Mouse (Mus musculus): ENCODE data around the gene Spns1.
A peak's percentile ranks its signal among the peaks of the same experiment; 100 is the strongest.

The Spns1 gene

DNA sequence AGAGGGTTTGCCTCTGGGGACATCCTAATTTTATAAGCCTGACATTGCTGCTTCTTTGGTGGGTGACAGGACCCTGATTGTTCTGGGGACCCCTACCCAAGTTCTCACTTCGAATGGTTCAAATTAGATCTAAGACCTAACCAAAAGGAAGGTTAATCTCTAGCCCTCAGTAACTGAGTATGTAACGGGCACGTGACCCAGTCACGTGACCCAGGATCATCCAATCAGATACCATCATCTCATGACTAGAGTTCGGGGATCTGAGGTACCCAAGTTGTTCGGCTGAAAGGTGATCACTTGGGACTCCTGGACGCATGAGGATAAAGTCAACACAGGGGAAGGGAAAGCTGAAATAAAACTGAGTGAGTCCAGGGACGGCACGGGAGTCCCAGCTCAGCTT lies 4.2 kb downstream of the Spns1 start:
- DNase-seq (ENCODE audit: extremely low read depth, low read depth, low spot score), result no peak

DNA sequence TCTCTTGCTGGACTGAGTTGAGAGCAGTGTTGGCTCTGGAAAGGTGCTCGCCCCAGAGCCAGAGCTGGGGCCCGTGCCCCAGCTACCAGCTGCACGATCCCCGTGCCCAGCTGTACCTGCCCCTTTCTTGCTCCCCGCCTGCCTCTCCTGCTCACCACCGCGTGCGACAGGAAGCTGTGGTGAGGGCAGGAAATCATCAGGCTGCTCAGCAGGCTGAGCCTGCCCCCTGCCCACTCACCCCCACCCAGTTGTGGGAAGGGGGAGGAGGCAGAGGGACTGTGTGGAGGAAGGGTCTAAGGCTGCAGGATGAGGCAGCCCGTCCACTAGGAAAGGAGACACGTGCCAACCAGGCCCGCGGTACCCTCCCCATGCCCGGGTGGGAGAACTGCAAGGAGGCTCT lies 7.9 kb downstream of the Spns1 start, which contains the start of gene Lat:
TSS of gene Lat (minus strand) at position 178 of the 400 bp plus-strand sequence.
- no peak for DNase-seq (ENCODE audit: extremely low read depth, low read depth, low spot score)

DNA sequence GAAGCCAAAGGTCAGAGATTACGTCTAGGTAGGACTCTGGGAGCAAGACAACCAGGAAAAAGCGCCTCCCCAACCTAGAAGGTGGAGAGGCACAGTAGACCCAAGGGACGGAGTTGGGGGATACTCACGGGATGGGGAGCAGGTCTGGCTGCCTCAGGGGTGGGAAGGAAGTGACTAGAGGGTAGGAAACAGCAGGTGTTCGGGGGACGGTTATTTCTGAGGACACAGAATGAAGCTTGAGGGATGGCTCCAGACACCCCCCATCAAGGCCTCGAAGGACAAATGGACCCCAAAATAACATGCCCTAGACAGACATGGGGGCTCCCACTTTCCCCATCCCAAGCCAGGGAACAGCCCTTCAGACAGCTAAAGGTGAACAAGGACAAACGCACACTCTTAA lies 8.9 kb downstream of the Spns1 start:
- DNase-seq (ENCODE audit: extremely low read depth, low read depth, low spot score), result no peak

DNA sequence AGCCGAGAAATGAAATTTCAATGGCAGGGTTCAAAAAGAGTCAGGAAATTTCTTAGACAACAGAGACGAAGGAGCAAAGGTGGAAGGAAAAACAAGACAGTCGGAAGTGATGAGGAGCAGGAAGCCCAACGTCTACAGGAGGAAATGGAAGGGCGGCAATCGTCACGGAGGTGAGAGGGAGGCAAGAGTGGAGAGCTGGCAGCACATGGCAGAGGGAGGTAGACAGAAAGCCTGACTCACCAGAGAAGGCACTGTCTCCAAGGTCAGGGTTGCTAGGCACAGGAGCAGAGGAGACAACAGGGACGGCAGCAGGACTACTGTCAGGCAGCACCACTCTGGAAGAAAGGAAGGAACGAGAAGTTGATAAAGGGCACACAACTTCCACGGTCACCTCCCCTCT lies 9.6 kb downstream of the Spns1 start:
- no peak for DNase-seq (ENCODE audit: extremely low read depth, low read depth, low spot score)

DNA sequence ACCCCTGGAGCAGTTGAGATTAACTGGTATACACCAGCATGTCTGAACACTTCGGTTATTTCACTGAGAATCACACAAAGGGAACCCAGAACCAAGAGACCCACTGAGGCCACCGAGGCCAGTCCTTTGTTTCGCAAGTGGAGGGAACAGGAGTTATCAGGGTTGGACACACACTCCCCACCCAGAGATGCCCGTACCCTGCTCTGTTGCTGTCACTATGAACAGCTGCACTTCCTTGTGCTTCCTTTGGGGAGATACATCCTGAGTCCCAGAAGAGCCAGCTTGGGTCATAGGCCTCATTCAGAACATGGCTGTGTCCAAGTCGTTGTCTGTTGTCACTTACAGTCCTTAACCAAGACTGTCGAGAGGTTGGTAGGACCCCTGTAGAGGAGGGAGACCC lies 14.2 kb downstream of the Spns1 start:
- DNase-seq (ENCODE audit: extremely low read depth, low read depth, low spot score), result no peak

DNA sequence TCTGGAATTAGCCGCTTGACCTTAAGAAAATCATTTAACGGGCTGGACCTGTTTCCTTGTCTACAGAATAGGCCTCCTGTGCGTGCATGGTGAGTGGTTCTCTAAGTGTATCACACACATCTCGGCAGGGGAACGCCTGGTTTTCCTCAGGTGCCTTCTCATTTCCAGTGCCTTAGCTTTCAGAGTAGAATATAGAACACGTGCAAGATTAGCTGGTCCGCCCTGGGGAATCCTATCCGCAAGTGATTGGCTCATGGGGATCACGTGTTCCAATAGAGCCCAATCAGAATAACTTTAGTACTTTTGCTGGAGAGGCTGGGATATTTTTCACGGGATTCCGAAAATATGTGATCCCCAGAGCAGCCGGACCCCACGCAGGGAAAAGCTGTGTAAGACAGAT lies 18.2 kb downstream of the Spns1 start:
- DNase-seq (ENCODE audit: extremely low read depth, low read depth, low spot score), result no peak

DNA sequence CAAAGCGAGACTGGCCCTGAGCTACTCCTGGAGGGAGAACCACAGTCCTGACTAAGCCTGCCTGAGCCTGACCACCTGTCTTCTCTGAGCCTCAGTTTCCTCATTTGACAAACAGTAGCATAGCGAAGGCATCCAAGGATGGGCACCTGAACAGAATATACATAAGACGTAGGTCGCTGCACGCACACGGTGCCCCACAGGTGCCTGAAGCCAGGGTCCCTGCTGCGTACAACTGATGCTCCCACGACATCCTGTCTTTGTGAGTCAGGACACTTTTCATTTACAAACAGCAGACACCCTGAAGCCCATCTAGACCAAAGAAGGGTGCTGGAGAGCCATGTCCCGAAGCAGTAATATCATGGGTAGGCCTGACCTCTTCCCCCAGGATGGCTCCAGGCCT lies 18.8 kb downstream of the Spns1 start:
- DNase-seq (ENCODE audit: extremely low read depth, low read depth, low spot score), result no peak

DNA sequence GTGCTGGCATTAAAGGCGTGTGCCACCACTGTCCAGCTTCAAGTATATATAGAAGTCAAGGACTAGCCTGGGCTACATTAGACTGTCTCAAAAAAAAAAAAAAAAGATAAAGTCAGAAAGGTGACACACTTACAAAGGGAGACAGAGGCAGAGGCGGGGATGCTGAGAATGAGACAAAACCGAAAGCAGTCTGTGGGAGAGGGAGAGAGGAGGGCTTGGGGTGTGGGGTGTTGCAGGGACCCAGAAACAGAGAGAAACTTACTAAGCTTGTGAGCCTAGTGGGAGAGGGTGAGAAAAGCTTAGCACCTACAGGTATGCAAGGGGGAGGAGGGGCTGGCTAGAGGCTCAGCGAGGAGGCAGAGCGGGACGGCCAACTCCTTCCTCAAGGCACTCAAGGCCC lies 19.4 kb downstream of the Spns1 start:
- DNase-seq (ENCODE audit: extremely low read depth, low read depth, low spot score), result no peak

DNA sequence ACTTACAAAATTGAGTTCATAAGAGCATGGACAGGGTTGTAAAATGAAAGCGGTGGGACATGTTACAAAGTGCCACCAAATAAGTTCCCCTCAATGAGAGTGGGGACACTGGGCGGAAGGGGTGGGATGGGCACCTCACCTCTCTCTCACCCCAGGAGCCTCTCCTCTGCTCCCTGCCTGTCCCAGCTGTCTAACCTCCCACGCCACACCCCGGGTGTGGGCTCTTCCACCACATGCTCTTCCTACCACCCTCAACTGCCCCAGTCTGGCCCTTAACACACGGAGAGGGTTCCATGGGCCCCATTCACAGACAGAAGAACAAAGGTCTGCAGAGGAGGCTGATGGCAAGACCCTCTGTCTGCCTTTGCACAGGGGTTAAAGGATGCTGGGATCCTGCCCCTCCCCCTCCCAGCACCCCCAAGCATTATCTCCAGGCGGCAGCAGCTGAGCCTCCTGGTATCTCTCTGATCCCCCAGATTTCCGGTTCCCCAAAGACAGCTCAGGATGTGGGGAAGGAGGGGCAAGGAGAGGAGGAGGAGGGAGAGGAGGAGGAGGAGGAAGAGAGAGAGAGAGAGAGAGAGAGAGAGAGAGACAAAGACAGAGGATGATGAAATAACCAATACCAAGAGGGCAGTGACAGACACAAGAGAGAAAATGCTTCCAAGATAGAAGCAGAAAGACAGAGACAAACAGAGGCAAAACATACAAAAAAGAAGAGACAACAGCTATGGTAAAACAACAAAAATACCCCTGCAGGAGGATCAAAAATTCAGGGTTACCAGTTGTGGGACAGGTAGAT lies 20.3 kb downstream of the Spns1 start:
- DNase-seq (ENCODE audit: extremely low read depth, low read depth, low spot score), result no peak

DNA sequence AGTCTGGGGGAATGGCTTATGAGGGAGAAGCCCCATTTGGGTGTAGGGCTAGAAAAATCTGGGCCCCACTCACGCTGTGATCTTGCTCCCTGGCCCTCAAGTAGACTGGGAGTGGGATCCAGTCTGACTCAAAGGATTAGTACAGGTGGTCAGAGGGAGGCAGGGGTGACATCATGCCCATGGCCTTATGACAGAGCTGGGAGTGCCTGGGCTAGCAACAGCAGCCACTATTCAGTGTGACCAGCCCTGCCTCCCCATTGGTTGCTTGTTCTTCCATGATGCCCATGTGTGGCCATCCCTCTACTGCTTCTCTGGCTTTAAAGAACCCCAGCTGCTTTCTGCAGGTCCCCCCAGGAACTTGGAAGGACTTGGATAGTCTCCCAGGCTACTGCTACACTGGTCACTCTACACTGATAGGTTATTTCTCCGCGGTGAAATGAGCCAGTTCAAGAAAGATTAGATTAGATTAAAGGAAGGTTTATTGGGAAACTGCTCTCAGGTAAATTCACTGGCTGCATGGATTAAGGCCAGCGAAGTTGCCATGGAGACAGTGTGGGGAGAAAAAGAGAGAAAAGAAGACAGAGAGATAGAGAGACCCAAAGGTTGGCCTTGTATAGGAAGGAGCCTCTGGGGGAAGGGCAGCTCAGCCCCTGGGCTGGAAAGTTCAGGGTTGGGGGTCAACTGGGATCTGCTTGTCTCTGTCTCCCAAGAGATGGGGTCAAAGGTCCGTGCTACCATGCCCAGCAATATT lies 21.2 kb downstream of the Spns1 start:
- DNase-seq (ENCODE audit: extremely low read depth, low read depth, low spot score), result no peak

DNA sequence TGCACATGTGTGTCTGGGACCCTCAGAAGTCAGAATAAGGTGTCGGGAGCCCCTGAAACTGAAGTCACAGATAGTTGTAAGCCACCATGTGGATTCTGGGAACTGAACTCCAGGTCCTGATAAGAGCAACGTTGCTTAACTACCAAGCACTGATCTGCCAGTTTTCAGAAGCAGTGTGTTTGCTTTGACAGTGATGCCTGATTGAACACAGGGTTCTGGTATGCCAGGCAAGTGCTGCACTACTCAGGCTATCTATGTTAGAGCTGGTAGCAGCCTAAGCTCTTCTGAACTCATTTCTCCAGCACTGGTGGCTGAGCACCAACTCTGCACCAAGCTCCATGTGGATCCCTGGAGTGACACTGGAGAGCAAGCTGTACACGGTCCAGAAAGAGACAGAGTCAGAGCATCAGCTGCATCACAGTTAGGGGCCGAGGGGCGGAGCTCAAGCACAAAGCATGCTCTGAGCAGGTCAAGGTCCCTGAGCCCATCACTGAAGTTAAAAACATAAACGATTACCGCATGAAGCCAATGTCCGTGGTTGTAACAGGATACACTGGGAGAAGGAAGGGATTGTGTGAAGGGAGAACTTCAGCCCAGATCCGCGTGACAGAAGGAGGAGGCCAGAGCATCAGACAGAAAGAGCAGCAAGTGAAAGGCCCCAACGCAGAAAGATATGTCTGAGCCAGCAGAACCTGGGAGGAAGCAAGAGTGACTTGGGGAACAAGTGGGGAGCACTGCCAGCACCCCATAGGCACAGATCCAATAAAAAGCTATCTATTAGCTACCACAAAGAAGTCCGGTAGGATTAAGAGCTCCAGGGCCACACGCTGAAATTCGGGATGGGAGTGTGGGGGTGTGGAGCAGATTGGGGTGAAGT lies 22.3 kb downstream of the Spns1 start:
- DNase-seq (ENCODE audit: extremely low read depth, low read depth, low spot score), result no peak

DNA sequence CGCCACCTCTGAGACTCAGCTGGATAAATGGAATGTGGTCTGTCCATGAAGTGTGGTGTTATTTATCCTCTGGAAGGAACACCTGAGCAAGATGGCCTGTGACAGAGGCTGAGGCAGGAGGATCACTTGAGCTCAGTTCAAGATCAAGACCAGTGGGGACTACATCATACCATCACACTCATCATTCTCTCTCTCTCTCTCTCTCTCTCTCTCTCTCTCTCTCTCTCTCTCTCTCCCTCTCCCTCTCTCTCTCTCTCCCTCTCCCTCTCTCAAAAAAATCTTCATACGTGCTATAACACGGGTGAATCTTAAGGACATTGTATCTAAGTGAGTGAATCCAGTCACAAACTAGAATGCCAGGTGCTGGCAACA lies 23.3 kb downstream of the Spns1 start:
- no peak for DNase-seq (ENCODE audit: extremely low read depth, low read depth, low spot score)

DNA sequence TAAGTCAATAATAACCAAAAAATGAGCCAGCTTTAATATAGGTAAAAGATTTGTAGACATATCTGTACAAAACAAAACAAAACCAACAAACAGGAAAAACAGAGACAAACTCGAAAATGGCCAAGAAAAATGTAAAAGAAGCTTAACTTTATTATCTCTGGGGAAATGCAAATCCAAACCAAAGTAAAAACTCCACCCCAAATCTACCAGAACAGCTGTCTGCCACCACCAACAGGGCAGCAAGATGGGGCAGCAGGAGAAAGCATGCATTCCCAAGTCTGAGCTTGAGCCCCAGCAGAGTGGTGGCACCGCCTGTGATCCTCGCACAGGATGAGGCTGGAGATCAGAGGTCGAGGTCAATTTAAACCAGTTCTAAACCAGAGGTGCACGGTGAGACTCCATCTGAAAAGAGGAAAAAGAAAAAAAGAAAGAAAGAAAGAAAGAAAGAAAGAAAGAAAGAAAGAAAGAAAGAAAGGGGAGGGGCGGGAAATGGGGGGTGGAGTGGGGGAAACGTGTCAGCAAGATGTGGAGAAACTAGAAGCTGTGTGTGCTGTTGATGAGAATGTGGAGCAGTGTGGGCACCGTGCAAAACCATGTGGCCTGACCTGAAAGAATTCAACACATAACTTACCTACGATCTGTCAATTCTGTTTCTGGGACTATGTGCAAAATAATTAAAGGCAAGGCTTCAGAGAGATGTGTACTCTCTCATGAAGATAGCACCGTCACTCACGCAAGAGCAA lies 23.8 kb downstream of the Spns1 start:
- no peak for DNase-seq (ENCODE audit: extremely low read depth, low read depth, low spot score)

DNA sequence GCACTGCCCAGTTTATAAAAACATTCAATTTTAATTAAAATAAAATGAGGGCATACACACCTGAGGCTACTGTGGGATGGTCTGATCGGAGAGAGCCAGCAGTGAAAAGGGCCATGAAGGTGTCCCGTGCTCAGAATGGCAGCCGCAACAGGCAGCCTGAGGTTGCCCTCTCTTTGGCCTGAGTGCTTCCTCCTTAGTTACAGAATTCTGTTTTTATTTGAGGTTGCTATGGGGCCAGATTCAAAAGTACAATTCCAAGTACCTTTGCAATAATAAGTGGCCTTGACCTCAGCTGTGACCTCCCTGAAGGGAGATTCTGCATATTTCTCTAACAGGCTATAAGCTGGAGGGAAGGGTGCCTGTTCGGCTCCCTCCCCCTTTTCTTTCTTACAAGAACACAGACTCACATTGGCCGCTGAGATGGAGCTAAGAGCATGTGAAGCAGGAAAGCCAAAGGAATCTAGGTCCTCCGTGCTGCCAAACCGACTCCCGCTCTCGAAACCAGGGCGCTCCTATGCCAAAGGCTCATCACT lies 25.8 kb downstream of the Spns1 start:
- DNase-seq (ENCODE audit: extremely low read depth, low read depth, low spot score), result no peak

DNA sequence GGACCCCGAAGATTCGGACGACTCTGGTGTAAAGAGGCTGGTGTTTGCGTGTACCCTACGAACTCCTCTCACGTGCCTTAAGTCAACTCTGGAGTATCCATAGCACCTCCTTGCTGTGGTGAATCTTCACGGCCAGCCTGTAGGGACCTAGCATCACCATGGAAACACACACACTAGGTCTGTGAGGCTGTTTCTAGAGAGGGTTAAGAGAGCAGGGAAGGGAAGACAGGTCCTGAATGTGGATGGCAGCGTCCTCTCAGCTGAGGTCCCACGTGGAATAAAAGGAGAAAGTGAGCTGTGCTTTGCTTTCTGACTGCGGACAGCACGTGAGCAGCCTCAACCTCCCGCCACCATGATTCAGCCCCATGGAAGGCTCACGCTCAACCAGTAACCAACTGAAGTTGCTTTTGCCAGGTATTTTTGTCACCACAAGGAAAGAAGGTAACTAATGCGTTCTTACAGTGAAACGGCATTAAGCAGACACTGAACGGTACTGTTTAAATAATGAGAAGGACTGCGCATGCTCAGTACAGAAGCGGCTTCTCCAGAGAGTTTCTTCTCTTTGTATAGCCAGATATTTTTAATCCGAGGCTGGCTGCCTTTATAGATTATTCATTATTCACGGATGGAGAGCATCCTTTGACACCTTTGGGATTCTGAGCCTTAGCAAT lies 26.4 kb downstream of the Spns1 start:
- DNase-seq (ENCODE audit: extremely low read depth, low read depth, low spot score), result no peak

DNA sequence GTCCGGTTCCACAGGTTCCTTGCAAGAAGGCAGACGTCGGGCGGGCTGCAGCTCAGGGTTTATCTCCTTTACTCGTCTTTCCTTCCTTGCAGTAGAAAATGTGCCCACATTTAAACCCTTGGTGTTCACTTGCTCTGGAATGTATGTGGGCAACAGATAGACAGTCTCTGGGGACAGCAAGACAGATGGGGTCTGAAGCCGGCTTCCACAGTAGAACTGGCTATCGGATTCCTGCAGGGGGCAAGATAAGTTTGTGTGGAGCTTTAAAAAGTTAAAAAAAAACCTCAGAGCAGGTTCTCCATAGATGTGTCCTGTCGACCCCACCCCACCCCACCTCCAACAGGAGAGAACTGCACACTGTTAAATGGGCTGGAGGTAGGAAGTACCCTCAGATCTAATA lies 29.0 kb downstream of the Spns1 start:
- no peak for DNase-seq (ENCODE audit: extremely low read depth, low read depth, low spot score)

DNA sequence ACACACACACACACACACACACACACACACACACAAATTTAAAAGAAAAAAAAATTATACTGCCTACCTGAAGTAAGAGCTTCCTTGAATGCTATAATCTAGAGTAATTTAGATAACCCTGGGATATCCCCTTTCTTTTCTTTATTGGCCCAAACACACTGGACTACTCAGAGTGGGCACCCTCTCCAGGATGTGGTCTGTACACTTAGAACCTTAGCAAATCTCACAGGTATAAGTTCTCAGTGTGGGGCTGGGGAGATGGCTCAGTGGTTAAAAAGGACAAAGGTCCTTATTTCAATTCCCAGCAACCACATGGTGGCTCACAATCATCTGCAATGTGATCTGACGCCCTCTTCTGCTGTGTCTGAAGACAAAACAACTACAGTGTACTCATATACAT lies 30.2 kb downstream of the Spns1 start:
- DNase-seq (ENCODE audit: extremely low read depth, low read depth, low spot score), result no peak

DNA sequence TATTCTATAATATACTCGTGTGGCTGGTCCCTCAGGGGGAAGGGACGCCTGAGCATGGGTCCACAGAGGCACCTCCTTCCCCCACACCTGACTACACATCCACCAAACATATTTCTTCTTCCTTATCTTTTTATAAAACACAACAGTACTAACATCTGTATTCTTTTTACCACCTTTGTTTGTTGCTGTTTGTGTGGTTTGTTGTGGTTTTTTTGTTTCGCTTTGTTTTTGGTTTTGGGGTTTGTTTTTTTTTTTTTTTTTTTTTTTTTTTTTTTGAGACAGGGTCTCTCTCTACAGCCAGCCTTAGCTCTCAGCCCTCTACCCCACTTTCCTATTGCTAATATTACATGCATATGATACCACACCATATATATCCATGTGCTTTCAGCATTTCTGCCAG lies 31.3 kb downstream of the Spns1 start:
- DNase-seq (ENCODE audit: extremely low read depth, low read depth, low spot score), result no peak

DNA sequence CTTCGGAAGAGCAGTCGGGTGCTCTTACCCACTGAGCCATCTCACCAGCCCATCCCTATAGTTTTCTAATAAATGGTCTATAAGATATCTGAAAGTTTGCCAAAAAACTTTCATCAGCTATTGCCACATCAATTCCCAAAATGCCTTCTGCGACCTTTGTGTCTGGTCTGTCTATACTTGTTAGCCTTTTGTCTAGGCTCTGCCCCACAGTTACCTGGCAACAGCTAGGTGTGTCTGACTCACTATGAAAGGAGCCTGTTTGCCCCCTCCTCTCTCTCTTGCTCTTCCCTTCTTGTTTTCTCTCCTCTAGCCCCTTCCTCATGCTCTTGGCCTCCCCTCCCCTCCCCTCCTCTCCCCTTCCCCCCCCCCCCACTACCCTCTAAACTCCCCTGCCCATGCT lies 31.7 kb downstream of the Spns1 start:
- peak; percentile 31 for DNase-seq (ENCODE audit: extremely low read depth, low read depth, low spot score)

DNA sequence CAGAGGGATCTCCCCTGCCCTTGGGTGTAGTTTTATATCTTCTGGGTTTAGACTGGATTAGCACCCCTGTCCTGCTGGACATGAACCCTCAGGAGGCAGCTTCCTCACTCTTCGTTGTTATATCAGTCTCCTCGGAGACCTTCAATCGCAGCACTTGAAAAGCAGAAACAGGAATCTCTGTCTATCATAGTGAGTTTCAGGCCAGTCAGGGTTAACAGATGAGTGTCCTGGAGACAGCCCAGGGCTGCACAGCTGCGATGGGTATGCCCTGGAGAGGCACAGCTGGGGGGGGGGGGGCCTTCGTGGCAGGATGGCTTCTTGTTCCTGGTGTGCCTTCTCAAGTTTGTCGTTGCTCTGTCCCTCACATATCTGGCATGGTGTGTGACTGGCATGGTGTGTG lies 36.4 kb downstream of the Spns1 start:
- DNase-seq (ENCODE audit: extremely low read depth, low read depth, low spot score), result no peak

All from fat pad, adult 2 months (tissue).